Mouse (Mus musculus) small intestine, adult 2 months (tissue): ENCODE measurements around the gene Bpifb2. TPM values are rescaled to one million over a fixed set of nuclear protein-coding genes. Genes with fewer than 3 reads are reported as not detected.
"Not testable (repeated sequence)": the region's sequence is repeated elsewhere in the genome, so short reads cannot be mapped to it uniquely, and the experiment has no call there.

Experiments
- H3K27ac ChIP-seq: fragments of 200-500 bp; 2 replicates; pipeline ENCODE4 v1.5.1; 2012; ENCODE audit warnings: low read depth, low read length, control low read depth, inconsistent platforms; ENCODE audit not compliant: insufficient read depth
- H3K27me3 ChIP-seq: fragments of 200-500 bp; 2 replicates; pipeline ENCODE4 v1.6.1; 2012; ENCODE audit warnings: mild to moderate bottlenecking, moderate library complexity, low read length, inconsistent platforms; ENCODE audit not compliant: control insufficient read depth, insufficient read depth
- H3K36me3 ChIP-seq: fragments of 200-500 bp; 2 replicates; pipeline ENCODE4 v1.6.1; 2012; ENCODE audit warnings: mild to moderate bottlenecking, low read length, control low read depth, inconsistent platforms; ENCODE audit not compliant: control insufficient read depth, insufficient read depth
- H3K4me1 ChIP-seq: fragments of 200-500 bp; 2 replicates; pipeline ENCODE4 v1.6.1; 2012; ENCODE audit warnings: low read length, inconsistent platforms, mixed read lengths; ENCODE audit not compliant: control insufficient read depth, insufficient read depth, insufficient read length
- H3K4me3 ChIP-seq: fragments of 200-500 bp; 2 replicates; pipeline ENCODE4 v1.5.1; 2012; ENCODE audit warnings: low read depth, mild to moderate bottlenecking, control low read depth, inconsistent platforms, low read length, moderate library complexity
- CTCF ChIP-seq: fragments of 200-500 bp; IDR thresholded peaks from 2 replicates; pipeline ENCODE4 v1.5.1; 2012; ENCODE audit warnings: low read depth, mild to moderate bottlenecking, control low read depth, inconsistent platforms, low read length, moderate library complexity, mixed read lengths; ENCODE audit not compliant: insufficient replicate concordance, insufficient read length; ENCODE audit errors: extremely low read depth
- POLR2A ChIP-seq: fragments of 200-500 bp; IDR thresholded peaks from 2 replicates; pipeline ENCODE4 v1.6.1; 2012; ENCODE audit warnings: low read depth, mild to moderate bottlenecking, control low read depth, inconsistent platforms, low read length, moderate library complexity
- WGBS: fragments of 180-500 bp; shearing (Covaris S2); methylation state at CpG from one replicate; pipeline ENCODE4 v1.1.7; 2018; 5-methylcytosine and 5-hydroxymethylcytosine counted together
- polyA plus RNA-seq: library from polyadenylated mRNA; depleted of rRNA; stranded (reverse); fragments of >200 nt; gene quantifications from 2 replicates; pipeline ENCODE4 v1.2.3, GENCODE M21; 2012; rRNA removed

Bpifb2 gene
- polyA plus RNA-seq = not detected in 2 replicates

DNA sequence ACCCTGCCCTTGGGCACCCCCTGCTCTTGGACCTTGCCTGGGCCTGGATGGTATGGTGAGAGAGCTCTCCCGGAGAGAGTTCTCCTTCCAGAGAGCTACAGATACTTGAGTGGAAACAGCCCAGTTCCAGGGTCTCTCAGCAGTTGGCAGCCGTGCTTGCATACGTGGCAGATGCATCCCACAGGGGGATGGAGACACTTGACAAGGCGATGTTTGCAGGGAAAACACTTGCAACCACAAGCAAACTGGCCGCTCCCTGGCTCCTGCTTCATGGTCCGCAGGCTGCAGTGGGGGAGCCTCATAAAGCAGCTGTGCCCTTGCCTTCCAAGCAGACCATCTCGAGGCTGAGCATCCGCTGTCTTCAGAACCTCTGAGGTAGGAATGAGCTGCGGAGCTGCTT lies at the start of gene Bpifb2:
TSS of gene Bpifb2 (plus strand) at position 301 of the 400 bp plus-strand sequence.
- no peaks in the 10 kb centered on the region for H3K4me1 ChIP-seq
- no peak within 1 kb of the TSS for H3K27ac ChIP-seq
- H3K4me3 ChIP-seq = no peak within 1 kb of the TSS
- WGBS = 51% methylated on average over 9 of the region's 9 CpGs
- no peaks in the 10 kb centered on the region for H3K36me3 ChIP-seq
- no peak for TF ChIP-seq CTCF
- TF ChIP-seq POLR2A = no peak
- H3K27me3 ChIP-seq = no peaks in the 10 kb centered on the region

DNA sequence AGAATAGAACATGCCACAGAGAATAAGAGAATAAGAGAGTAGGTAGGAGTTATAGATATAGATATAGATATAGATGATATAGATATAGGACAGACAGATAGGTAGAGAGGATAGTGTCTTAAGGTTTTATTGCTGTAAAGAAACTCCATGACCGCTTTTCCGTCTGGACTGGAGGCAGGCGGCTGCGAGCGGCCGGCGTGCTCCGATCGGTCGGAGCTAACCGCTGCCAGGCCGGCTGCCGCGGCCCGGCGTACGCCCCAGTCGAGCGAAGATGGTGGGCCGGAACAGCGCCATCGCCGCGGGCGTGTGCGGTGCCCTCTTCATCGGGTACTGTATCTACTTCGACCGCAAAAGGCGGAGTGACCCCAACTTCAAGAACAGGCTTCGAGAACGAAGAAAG lies 48.9 kb upstream of the Bpifb2 start:
- not testable (repeated sequence) for H3K27ac ChIP-seq, H3K36me3 ChIP-seq, H3K4me1 ChIP-seq, H3K27me3 ChIP-seq, H3K4me3 ChIP-seq
- 62% methylated on average over 32 of the region's 32 CpGs for WGBS

DNA sequence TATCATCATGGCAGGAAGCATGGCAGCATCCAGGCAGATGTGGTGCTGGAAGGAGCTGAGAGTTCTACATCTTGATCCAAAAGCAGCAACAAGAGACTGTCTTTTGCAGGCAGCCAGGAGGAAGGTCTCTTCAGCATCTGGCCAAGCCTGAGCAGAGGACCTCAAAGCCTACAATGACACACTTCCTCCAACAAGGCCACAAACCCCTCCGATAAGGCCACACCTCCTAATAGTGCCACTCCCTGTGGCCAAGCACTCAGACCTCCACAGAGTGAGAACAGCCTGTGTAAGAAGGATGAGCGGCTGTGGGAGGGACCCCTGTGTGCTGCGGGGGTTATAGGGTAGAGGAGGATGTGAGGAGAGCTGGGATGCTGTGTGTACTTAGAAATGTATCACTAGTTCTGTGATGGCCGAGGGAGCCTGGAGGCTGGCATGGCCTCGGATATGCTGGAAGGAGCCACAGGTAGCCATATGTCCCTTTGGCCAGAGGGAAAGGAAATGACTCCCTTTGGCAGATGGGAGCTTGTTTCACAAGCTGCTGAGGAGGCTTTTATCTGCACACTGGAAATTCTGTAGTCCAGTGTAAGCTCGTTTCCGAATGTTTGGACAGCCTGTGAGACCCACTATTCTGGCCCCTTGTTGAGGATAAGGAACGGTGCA lies 47.5 kb upstream of the Bpifb2 start:
- Histone ChIP-seq H3K36me3 (no peaks in the 10 kb centered on the region), H3K4me1 (no peaks in the 10 kb centered on the region), H3K27ac (no peak overlapping the region), H3K4me3 (no peak overlapping the region), H3K27me3 (no peaks in the 10 kb centered on the region)
- no peak for TF ChIP-seq CTCF
- TF ChIP-seq POLR2A = no peak
- 71% methylated on average over 8 of the region's 8 CpGs for WGBS

DNA sequence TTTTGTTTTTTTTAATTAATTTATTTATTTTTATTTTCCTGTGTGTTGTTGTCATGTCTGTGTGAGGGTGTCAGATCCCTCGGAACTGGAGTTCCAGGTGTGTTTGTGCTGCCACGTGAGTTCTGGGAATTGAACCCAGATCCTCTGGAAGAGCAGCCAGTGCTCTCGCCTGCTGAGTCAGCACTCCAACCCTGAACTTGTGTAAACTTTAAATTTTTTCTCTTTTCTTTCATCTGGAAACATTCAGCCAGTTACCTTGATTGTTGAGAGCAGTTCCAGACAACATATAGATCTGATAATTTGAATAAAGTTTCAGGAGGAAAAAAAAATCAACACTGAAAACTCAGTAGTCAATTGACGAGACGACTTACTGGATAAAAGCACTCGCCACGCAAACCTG lies 46.1 kb upstream of the Bpifb2 start:
- 75% methylated on average over 7 of the region's 7 CpGs for WGBS
- no peaks in the 10 kb centered on the region for H3K27me3 ChIP-seq
- no peak overlapping the region for H3K4me3 ChIP-seq
- H3K27ac ChIP-seq = no peak overlapping the region
- no peaks in the 10 kb centered on the region for H3K36me3 ChIP-seq
- no peaks in the 10 kb centered on the region for H3K4me1 ChIP-seq
- TF ChIP-seq POLR2A (no peak), CTCF (no peak)

DNA sequence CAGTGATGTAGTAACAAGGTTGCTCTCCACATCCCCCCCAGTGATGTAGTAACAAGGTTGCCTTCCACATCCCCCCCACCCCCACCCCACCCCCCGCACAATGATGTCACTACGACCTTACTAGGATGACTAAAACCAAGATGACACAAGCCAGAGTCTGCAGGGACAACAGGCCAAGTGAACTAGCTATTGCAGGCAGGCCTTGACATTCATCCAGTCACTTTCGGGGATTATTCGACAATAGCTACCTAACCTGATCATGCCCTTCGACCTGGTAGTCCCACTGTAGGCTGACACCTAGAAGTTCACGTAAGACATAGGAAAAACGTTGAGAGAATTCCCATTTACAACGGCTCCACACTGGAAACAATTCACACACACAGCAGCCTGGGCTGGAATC lies 41.6 kb upstream of the Bpifb2 start:
- Histone ChIP-seq H3K27me3 (no peaks in the 10 kb centered on the region), H3K36me3 (no peaks in the 10 kb centered on the region), H3K4me3 (no peak overlapping the region), H3K4me1 (no peaks in the 10 kb centered on the region), H3K27ac (no peak overlapping the region)
- TF ChIP-seq POLR2A = no peak
- no peak for TF ChIP-seq CTCF
- WGBS = 80% methylated on average over 8 of the region's 8 CpGs

DNA sequence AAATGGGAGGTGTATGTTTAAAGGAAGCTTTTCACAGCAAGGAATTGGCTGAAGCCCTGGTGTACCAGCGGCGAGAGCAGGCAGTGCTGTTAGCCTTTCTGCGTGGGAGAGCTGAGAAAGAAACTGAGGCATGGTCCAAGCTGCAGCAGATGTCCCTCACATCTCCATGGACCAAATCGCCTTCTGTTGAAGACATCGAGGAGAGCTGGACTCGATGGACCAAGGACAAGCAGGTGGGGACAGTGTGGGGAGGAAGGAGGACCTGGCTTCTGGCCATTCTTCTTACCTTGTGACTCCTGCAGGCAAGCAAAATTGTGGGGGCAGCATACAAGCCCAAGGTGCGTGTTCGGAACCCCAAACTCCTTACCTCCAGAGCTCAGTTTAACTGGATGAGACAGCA lies 32.0 kb upstream of the Bpifb2 start:
- Histone ChIP-seq H3K36me3 (no peaks in the 10 kb centered on the region), H3K4me1 (no peaks in the 10 kb centered on the region), H3K27me3 (no peaks in the 10 kb centered on the region), H3K4me3 (no peak overlapping the region), H3K27ac (no peak overlapping the region)
- 73% methylated on average over 8 of the region's 8 CpGs for WGBS
- TF ChIP-seq CTCF (no peak), POLR2A (no peak)

DNA sequence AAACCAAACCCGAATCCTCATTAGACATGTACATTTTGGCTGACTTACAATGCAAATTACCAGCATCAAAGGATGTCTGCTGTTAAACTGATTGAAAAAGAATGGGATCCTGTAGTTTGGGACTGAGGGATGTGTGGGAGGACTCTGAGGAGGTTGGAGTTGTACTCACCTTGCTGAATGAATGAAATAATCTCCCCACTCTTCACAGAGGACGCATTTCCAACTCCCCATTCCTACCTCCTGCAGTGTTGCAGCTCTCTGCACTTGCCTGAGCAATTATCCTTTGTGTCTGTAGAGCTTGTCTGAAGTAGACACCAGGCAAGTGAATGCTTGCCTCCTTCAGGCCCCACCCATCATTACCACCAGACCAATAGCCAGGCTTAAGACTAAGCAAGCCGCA lies 26.5 kb upstream of the Bpifb2 start:
- no peak overlapping the region for H3K27ac ChIP-seq
- no peaks in the 10 kb centered on the region for H3K36me3 ChIP-seq
- no peaks in the 10 kb centered on the region for H3K4me1 ChIP-seq
- H3K27me3 ChIP-seq = no peaks in the 10 kb centered on the region
- 85% methylated on average over 3 of the region's 3 CpGs for WGBS
- TF ChIP-seq POLR2A = no peak
- TF ChIP-seq CTCF = no peak
- no peak overlapping the region for H3K4me3 ChIP-seq
